Mouse (Mus musculus): ENCODE measurements around the gene Frmpd4.

Gene Frmpd4

DNA sequence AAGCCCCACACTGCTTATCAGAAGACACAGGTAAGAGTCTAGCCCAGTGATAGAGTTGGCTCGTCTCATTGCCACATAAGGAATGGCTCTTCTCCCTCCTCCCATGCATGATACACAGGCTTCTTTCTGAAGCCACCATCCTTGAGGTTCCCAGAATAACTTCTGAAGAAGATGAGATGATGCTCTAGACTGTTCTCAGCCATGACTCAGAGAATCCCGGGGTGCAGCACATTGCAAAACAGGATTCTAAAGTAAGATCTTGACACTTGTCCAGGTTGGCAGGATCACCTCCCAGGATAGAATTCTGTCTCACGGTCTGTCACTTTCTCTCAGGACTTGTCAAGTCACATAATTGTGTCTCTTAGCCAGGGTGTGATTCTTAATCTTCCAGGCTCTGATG lies 1024.2 kb downstream of the Frmpd4 start:
- CTCF ChIA-PET: no interaction called here

DNA sequence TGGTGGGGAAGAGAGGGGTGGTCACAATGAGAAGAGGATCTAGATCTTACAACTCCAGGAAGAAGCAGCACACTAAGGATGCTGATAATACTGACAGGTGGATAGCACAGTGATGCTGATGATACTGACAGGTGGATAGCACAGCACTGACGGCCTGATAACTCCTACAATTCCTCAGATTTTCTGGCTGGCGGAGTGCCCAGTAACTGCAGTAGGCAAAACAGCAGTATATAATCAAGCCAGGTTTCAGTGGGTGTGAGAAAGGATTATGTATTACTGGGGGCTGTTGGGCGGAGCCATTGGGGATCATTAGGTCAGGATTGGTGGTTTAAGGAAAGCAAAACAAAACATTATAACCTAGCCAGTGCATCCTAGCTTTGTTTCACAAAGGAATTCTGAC lies 1053.9 kb downstream of the Frmpd4 start:
- CTCF ChIA-PET: no interaction called here

DNA sequence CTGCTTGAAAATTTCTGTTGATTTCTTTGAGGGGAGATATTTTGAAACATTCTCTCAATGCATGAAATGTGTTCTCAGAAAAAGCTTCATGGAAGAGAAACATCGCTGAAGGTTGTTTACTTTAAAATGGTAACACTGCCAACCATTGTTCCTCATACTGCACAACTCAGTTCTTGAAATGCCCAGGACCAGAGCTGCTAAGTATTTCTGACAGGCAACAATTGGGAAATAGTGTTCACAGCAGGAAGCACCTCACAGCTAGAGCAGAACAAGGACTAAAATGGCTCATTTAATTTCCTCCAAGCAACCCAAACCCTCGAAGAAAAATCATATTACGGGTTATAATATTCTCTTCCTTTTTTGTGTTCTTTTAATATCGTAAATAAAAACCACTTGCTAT lies 1054.5 kb downstream of the Frmpd4 start:
- CTCF ChIA-PET: interaction anchor here (1.0 kb wide), 1 partner anchor 25 kb away, joined by 4 read pairs; no protein-coding TSS in a partner anchor

DNA sequence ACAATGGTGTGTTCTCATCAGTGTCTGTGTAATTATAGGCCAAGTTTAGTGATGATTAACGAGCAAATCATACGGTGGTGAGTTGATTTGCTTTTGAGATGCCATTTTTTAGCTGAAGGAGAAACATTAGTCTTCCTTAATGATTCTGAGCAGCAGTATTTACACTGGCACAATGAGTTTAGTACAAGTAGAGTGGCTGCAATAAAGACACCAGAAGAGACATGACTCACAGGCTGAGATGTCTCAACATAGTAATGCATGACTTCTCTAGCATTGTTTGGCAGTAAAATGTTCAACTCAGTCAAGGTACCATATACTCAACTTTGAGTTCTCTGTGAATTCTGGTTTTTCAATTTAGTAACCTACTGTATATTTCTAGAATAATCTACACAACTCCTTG lies 1058.6 kb downstream of the Frmpd4 start:
- CTCF ChIA-PET: no interaction called here

DNA sequence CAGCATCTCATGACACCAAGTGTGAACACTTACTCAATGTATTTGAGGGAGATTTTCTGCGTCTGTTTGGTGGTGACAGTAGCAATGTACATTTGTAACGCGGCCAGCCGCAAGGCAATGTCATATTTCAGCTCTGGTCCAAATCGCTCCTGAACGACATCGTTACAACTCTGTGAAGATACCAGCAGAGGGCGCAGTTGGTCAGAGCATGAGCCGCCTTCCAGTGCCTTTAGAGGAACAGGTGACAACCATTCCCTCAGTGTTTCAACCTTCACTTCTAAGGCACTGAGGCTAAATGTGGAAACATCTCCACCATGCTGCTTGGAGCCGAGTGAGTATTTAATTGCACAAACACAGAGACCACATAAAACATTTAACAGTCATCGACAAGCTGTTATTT lies 1079.3 kb downstream of the Frmpd4 start:
- CTCF ChIA-PET: interaction anchor here (0.9 kb wide), 1 partner anchor 24 kb away, joined by 4 read pairs; no protein-coding TSS in a partner anchor

DNA sequence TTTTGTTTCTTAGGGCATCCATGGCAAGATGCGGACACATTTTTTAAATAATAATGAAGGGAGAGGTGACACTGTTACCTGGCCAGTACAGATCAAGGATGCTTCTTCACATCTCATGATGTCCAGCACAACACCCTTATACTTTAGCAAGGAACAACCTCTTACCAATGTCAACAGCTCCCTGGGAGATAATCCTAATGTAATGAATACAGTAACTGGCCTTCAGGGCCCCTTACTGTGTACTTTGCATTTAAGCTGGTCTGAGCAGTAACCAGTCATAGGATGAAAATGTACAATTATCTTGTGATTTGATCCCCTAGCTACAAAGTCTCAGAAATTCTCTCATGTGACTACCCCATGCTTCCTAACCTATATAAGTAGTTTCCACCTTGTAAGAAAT lies 1084.8 kb downstream of the Frmpd4 start:
- CTCF ChIA-PET: no interaction called here

DNA sequence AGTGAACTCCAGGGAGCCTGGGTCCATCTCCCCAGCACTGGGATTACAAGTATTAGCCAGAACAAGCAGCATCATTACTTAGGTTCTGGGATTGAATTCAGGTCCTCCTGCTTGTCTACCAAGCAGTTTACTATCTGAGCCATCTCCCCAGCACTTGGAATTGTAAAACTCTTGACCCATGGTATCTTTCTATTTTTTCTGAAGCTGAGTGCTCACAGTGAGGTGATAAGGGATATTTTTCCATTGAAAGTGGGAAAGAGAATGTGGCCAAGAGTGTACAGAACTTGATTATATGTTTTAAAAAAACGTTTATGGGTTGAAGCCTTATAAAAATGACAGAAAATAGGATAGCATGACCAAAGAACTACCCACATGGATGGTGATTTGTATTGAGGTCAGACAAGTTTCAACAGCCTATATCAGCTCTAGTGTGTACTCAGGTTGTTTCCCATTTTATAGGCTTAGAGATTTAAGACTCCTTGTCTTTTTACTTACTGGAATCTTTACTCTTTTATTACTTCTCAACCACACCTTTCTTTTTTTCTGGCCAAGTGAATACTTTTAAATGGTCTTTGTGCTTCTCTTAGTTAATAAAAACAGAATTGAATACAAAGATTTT lies 1085.3 kb downstream of the Frmpd4 start:
- CTCF ChIA-PET: no interaction called here

DNA sequence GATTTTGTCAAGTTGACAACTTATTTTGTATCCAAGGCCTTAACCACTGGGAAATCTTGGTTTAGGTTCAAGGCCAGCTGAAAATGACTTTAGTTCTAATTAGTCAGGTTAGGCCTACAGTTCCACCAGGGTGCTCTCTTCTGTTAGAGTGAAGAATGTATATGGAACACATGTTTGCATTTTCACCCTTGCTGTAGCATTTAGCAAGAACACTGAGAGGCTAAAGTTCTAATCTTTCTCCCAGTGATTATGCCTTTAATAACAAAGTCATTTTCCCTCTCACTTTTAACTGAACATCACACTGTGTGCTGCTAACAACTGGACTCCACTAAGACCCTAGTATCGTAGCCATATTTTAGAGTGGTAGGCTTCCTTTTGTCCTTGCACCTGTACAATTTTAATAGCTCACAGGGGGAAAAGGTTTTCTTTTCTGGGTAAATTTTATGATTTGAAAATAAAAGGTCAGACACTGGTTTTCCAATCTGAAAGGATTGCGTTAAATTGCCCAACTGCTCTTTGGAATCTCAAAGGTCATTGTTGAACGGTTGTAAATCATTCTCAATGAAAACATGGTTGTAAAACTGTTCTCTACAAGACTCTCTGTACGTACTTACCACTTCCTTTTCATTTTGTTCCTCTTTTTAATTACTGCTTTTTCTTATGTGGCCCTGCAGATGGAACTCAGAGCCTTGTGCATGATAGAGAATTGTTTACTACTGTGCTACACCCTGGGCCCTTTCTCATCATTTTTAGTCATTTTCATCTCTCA lies 1093.4 kb downstream of the Frmpd4 start:
- CTCF ChIA-PET: no interaction called here

DNA sequence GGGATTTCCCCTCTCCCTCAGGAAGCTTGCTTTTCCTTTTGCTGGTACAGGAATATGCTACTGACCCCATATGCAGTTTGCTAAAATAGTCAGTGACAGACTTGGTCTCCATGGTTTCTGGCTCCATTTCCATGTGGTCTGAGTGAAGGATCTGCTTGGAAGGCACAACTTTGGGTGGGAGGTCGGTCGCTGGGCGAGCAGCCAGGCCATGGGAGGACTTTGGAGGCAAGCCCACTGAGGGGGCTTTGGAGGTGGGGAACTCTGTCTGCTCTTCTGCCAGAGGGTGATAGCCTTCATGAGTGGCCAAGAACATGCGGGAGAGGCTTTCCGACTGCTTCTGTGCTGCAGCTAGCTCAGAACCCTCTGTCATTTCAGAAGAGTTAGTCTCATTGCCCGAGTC lies 1099.4 kb downstream of the Frmpd4 start:
- CTCF ChIA-PET: no interaction called here

DNA sequence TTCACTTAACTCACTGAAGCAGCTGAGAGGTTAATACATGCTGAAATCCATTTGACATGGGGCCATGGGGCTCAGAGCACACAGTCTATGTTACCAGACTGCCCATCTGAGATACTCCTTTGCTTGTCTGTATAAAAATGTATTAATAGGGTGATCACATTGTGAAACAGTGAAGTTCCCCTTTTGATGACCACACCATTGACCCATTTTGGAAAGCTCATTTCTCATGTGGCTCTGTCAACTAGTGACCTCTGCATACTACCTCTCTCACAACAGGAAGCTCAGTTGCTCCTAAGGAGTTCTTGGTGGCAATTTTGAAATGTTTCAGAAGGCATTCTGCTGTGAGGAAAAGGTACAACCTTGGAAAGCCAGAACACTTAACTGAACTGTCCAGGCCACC lies 1142.1 kb downstream of the Frmpd4 start:
- CTCF ChIA-PET: no interaction called here

DNA sequence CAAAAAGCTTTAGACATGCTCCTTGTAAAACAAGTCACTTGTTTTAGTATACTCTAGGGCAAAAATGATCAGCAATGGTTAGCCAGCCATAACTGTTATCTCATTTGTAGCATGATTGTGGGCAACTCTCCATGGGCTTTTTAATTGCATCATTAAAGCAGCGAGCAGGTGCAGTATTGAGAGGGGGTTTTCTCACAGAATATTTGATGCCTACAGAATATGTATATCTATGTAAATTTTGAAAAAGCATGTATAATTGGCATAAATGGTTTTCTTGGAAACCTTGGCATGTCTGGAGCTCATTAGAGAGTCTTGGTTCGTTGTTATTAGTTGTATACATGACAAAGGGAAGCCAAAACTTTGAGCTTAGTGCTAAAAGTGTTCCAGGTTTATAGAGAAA lies 1143.1 kb downstream of the Frmpd4 start:
- CTCF ChIA-PET: no interaction called here
